Mouse (Mus musculus): ENCODE measurements around the gene Gm2a.
"Not testable (repeated sequence)": the region's sequence is repeated elsewhere in the genome, so short reads cannot be mapped to it uniquely, and the experiment has no call there.

The Gm2a gene

GRCm38 (mm10) chr11:55098189-55098915 lies 437 bp downstream of the Gm2a start:
- DNase-seq, result no peak

GRCm38 (mm10) chr11:55099019-55099771 lies 1.3 kb downstream of the Gm2a start:
- DNase-seq, result no peak

- no peak for DNase-seq
Measured at GRCm38 (mm10) chr11:55099868-55100267, 2.0 kb downstream of the Gm2a start.

- DNase-seq, result no peak
Measured at GRCm38 (mm10) chr11:55102015-55102414, 4.1 kb downstream of the Gm2a start.

- DNase-seq, result peak in 1 of 2 experiments; percentile 43
Measured at GRCm38 (mm10) chr11:55103229-55103628, 5.3 kb downstream of the Gm2a start.

- peak in 1 of 2 experiments; percentile 13 for DNase-seq
Measured at GRCm38 (mm10) chr11:55105389-55105788, 7.5 kb downstream of the Gm2a start.

GRCm38 (mm10) chr11:55106636-55107035 lies 8.7 kb downstream of the Gm2a start:
- no peak for DNase-seq

GRCm38 (mm10) chr11:55109521-55110300 lies 11.8 kb downstream of the Gm2a start:
- no peak for DNase-seq

GRCm38 (mm10) chr11:55110566-55111169 lies 12.8 kb downstream of the Gm2a start:
- DNase-seq, result peak; percentile 60 to 73

- peak in 1 of 2 experiments; percentile 27 for DNase-seq
Measured at GRCm38 (mm10) chr11:55113209-55113860, 15.4 kb downstream of the Gm2a start.

GRCm38 (mm10) chr11:55113861-55114250 lies 15.9 kb downstream of the Gm2a start:
- not testable (repeated sequence) for DNase-seq

GRCm38 (mm10) chr11:55114291-55114690 lies 16.4 kb downstream of the Gm2a start:
- no peak for DNase-seq

GRCm38 (mm10) chr11:55116004-55116403 lies 18.1 kb downstream of the Gm2a start:
- no peak for DNase-seq

- DNase-seq, result no peak
Measured at GRCm38 (mm10) chr11:55117031-55117430, 19.1 kb downstream of the Gm2a start.

GRCm38 (mm10) chr11:55120279-55120678 lies 22.4 kb downstream of the Gm2a start:
- no peak for DNase-seq

GRCm38 (mm10) chr11:55120821-55121271 lies 22.9 kb downstream of the Gm2a start:
- DNase-seq, result no peak

- DNase-seq, result no peak
Measured at GRCm38 (mm10) chr11:55121430-55121829, 23.5 kb downstream of the Gm2a start.

GRCm38 (mm10) chr11:55126663-55127062 lies 28.7 kb downstream of the Gm2a start:
- DNase-seq, result no peak

GRCm38 (mm10) chr11:55127937-55128336 lies 30.0 kb downstream of the Gm2a start:
- DNase-seq, result no peak

- DNase-seq, result no peak
Measured at GRCm38 (mm10) chr11:55128411-55128810, 30.5 kb downstream of the Gm2a start.

- no peak for DNase-seq
Measured at GRCm38 (mm10) chr11:55131077-55131742, 33.3 kb downstream of the Gm2a start.

GRCm38 (mm10) chr11:55131946-55132345 lies 34.0 kb downstream of the Gm2a start:
- no peak for DNase-seq
